Mouse (Mus musculus) forebrain, embryonic 11.5 days (tissue): ENCODE measurements around the gene Them7. TPM values are rescaled to one million over a fixed set of nuclear protein-coding genes. Genes with fewer than 3 reads are reported as not detected.

ENCODE experiments used
- ATAC-seq: fragments of 200-750 bp; cut with Nextera tagmentation; replicated peaks from 2 replicates; pipeline ENCODE4 v1.8.0; 2017; ENCODE audit warnings: moderate TSS enrichment; ENCODE audit not compliant: low FRiP score
- DNase-seq: peaks from one replicate; pipeline ENCODE4 v3.0.0-alpha.2; 2017; ENCODE audit warnings: low spot score
- H3K27ac ChIP-seq: fragments of 300-500 bp; sonication (generic); 2 replicates; pipeline ENCODE4 v1.5.1; 2014; ENCODE audit warnings: low read depth, low read length
- H3K27me3 ChIP-seq: fragments of 300-500 bp; sonication (generic); 2 replicates; pipeline ENCODE4 v1.6.1; 2014; ENCODE audit warnings: mild to moderate bottlenecking, low read length, mixed read lengths; ENCODE audit not compliant: control insufficient read depth, insufficient read depth
- H3K36me3 ChIP-seq: fragments of 300-500 bp; sonication (generic); 2 replicates; pipeline ENCODE4 v1.6.1; 2014; ENCODE audit warnings: mild to moderate bottlenecking, low read length, moderate library complexity, mixed read lengths; ENCODE audit not compliant: control insufficient read depth, insufficient read depth
- H3K4me1 ChIP-seq: fragments of 300-500 bp; sonication (generic); replicated peaks from 2 replicates; pipeline ENCODE4 v1.6.1; 2014; ENCODE audit warnings: low read length, mixed read lengths; ENCODE audit not compliant: control insufficient read depth, insufficient read depth
- H3K4me2 ChIP-seq: fragments of 300-500 bp; sonication (generic); 2 replicates; pipeline ENCODE4 v1.6.1; 2014; ENCODE audit warnings: low read depth, mild to moderate bottlenecking, low read length, moderate library complexity, mixed read lengths; ENCODE audit not compliant: severe bottlenecking
- H3K4me3 ChIP-seq: fragments of 300-500 bp; sonication (generic); 2 replicates; pipeline ENCODE4 v1.5.1; 2014; ENCODE audit warnings: low read depth, low read length
- H3K9ac ChIP-seq: fragments of 300-500 bp; sonication (generic); 2 replicates; pipeline ENCODE4 v1.6.1; 2014; ENCODE audit warnings: low read length
- H3K9me3 ChIP-seq: fragments of 300-500 bp; sonication (generic); 2 replicates; pipeline ENCODE4 v1.6.1; 2016; ENCODE audit warnings: low read length, mixed read lengths; ENCODE audit not compliant: control insufficient read depth
- WGBS: fragments of 180-500 bp; shearing (Covaris S2); extraction: QIAGEN DNeasy Blood & Tissue Kit; methylation state at CpG from one replicate; pipeline ENCODE4 v1.1.7; 2014; 5-methylcytosine and 5-hydroxymethylcytosine counted together
- polyA plus RNA-seq: library from polyadenylated mRNA; unstranded; fragments of >200 nt; fragmentation: Nextera tagmentation; extraction: Ambion mirVana; gene quantifications from 2 replicates; pipeline ENCODE4 v1.2.1, GENCODE M21; 2014

Gene Them7
- polyA plus RNA-seq, 1 experiment from 2014 or later: 0.16 TPM

- Histone ChIP-seq H3K27ac (no peak overlapping the region), H3K27me3 (no peaks in the 10 kb centered on the region), H3K36me3 (no peaks in the 10 kb centered on the region), H3K4me2 (no peak overlapping the region), H3K4me1 (no peaks in the 10 kb centered on the region), H3K9ac (no peak overlapping the region), H3K4me3 (no peak overlapping the region), H3K9me3 (no peaks in the 10 kb centered on the region)
- DNase-seq (no peak), ATAC-seq (no peak)
- 23% methylated on average over 6 of the region's 6 CpGs for WGBS
Observed at GRCm38 (mm10) chr2:105428467-105428866, 204.3 kb downstream of the Them7 start.

Other genes starting within 250 kb of the Them7 start
- gene Eif3m, start 207.2 kb upstream of the Them7 start, polyA plus RNA-seq: 262 and 276 TPM in 2 replicates
- not detected in 2 replicates for gene Gm11060, start 132.3 kb upstream of the Them7 start, polyA plus RNA-seq
- gene Wt1, start 97.8 kb upstream of the Them7 start, polyA plus RNA-seq: 0.11 and 0.15 TPM in 2 replicates
- 116 and 120 TPM in 2 replicates for gene Rcn1, start 175.0 kb downstream of the Them7 start, polyA plus RNA-seq